11 mouse cellular contexts compared by ENCODE assay signal in the genomic region with DNA sequence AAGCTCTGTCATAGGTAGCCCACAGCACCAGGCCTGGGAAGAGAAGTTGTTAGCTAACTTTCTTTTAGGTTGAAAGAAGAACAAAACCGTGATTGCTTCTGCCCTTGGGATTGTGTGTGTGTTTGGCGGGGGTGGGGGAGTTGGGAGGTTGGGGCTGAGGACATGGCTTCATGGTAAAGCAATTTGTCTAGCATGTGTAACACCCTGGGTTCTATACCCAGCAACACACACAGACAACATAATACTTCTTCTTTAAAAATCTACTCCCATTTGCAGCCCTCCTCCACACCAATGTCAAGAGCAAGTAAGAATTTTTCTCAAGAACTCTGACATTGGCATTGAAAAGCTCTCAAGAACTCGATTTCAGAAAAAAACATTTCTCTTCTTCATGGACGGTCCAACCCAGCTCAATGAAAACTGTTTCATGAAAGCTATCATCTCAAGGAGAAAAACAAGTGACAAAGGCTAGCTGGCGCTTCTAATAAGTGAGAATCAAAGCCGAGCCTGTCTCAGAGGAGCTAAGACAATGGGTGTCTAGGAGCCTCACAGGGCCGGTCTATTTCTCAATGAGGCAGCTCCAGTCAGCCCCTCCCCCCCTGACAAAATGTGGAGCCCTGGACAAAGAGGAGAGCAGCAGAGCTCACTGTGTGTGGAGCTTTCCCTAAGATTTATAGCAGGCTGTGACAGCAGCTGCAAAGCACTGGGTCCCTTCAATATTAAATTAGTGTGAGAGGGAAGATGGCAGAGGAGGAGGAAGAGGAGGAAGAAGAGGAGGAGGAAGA. TPM values are rescaled to one million over a fixed set of nuclear protein-coding genes. Genes with fewer than 3 reads are reported as not detected.
DNase-seq lines count a peak whose midpoint lies in the region; ATAC-seq and TF ChIP-seq lines count a peak whose summit lies in the region.
"Had no signal": no experiment of that assay in that cellular context is flagged by ENCODE, and none has a peak within 500 bp of the region (broad histone marks: within the 10 kb centered on the region; RNA-seq: fewer than 3 reads in every experiment).

No protein-coding gene starts in this region.

- 31% methylated on average over 7 of the region's 7 CpGs for WGBS in lung, embryonic 16.5 days
- WGBS in lung, adult 2 months = 51% methylated on average over 7 of the region's 7 CpGs
- WGBS in hindbrain, embryonic 15.5 days = 19% methylated on average over 7 of the region's 7 CpGs
- WGBS in neural tube, embryonic 14.5 days = 14% methylated on average over 7 of the region's 7 CpGs

- H3K4me2 ChIP-seq in lung, embryonic 16.5 days (ENCODE audit: low read depth, low read length) = no peak overlapping the region
- no peak overlapping the region for H3K4me2 ChIP-seq in hindbrain, embryonic 15.5 days
- H3K4me2 ChIP-seq in neural tube, embryonic 14.5 days (ENCODE audit: low read depth, low read length) = no peak overlapping the region
- H3K4me2 ChIP-seq: embryonic facial prominence, embryonic 13.5 days; limb, embryonic 12.5 days had no signal

- DNase-seq in adrenal gland, postnatal 14 days = peak; percentile 63
- DNase-seq in adrenal gland, postnatal 4 days (ENCODE audit: low spot score in 2 of 2) = no peak
- DNase-seq in lung, adult 2 months = no peak
- DNase-seq in cerebellum, postnatal 36 days = no peak
- DNase-seq in spleen, postnatal 36 days (ENCODE audit: low spot score in 2 of 2) = no peak
- DNase-seq: thymus, postnatal 14 days had no signal

- H3K27ac ChIP-seq in lung, embryonic 16.5 days (ENCODE audit: low read length) = no peak overlapping the region
- H3K27ac ChIP-seq in hindbrain, embryonic 15.5 days (replicated peaks) = peak overlapping the region; percentile 41; the same call in 1 of the 2 replicates
- peak overlapping the region; percentile 81 for H3K27ac ChIP-seq in neural tube, embryonic 14.5 days (ENCODE audit: low read depth, low read length)
- H3K27ac ChIP-seq: embryonic facial prominence, embryonic 13.5 days; limb, embryonic 12.5 days had no signal

- TF ChIP-seq POLR2A in lung, adult 2 months (IDR thresholded peaks at IDR 0.05; ENCODE audit: borderline replicate concordance, extremely low read depth, low read depth, low read length) = no peak

- no peak for TF ChIP-seq CTCF in lung, adult 2 months (IDR thresholded peaks at IDR 0.05; ENCODE audit: insufficient read depth, low read length)

- no peak overlapping the region for H3K9ac ChIP-seq in lung, embryonic 16.5 days (ENCODE audit: low read length)
- H3K9ac ChIP-seq in hindbrain, embryonic 15.5 days = no peak overlapping the region
- H3K9ac ChIP-seq in neural tube, embryonic 14.5 days (replicated peaks; ENCODE audit: low read depth, low read length) = no peak overlapping the region; the same call in 1 of the 2 replicates
- H3K9ac ChIP-seq: embryonic facial prominence, embryonic 13.5 days; limb, embryonic 12.5 days had no signal

- H3K9me3 ChIP-seq in lung, embryonic 16.5 days (ENCODE audit: control insufficient read depth, low read length) = no peaks in the 10 kb centered on the region
- no peaks in the 10 kb centered on the region for H3K9me3 ChIP-seq in hindbrain, embryonic 15.5 days
- no peaks in the 10 kb centered on the region for H3K9me3 ChIP-seq in neural tube, embryonic 14.5 days (ENCODE audit: control insufficient read depth, low read length)
- H3K9me3 ChIP-seq: embryonic facial prominence, embryonic 13.5 days; limb, embryonic 12.5 days had no signal

- no peaks in the 10 kb centered on the region for H3K36me3 ChIP-seq in lung, embryonic 16.5 days (ENCODE audit: control insufficient read depth, insufficient read depth, low read length)
- H3K36me3 ChIP-seq in hindbrain, embryonic 15.5 days = no peaks in the 10 kb centered on the region
- H3K36me3 ChIP-seq in neural tube, embryonic 14.5 days (ENCODE audit: control insufficient read depth, insufficient read depth, low read length) = no peaks in the 10 kb centered on the region
- H3K36me3 ChIP-seq: embryonic facial prominence, embryonic 13.5 days; limb, embryonic 12.5 days had no signal

- H3K4me3 ChIP-seq in lung, embryonic 16.5 days (ENCODE audit: low read length) = no peak overlapping the region
- H3K4me3 ChIP-seq in lung, adult 2 months (replicated peaks; ENCODE audit: extremely low read depth, low read depth, low read length) = no peak overlapping the region
- H3K4me3 ChIP-seq in hindbrain, embryonic 15.5 days = no peak overlapping the region
- no peak overlapping the region for H3K4me3 ChIP-seq in neural tube, embryonic 14.5 days (ENCODE audit: low read depth, low read length)
- H3K4me3 ChIP-seq: embryonic facial prominence, embryonic 13.5 days; limb, embryonic 12.5 days had no signal

- H3K27me3 ChIP-seq in lung, embryonic 16.5 days (ENCODE audit: control insufficient read depth, insufficient read depth, low read depth, low read length) = no peaks in the 10 kb centered on the region
- H3K27me3 ChIP-seq in hindbrain, embryonic 15.5 days = no peaks in the 10 kb centered on the region
- H3K27me3 ChIP-seq in neural tube, embryonic 14.5 days (ENCODE audit: control insufficient read depth, insufficient read depth, low read length) = no peaks in the 10 kb centered on the region
- H3K27me3 ChIP-seq: embryonic facial prominence, embryonic 13.5 days; limb, embryonic 12.5 days had no signal

- peak; percentile 63 for ATAC-seq in lung, embryonic 16.5 days (ENCODE audit: low read depth)
- ATAC-seq in hindbrain, embryonic 15.5 days (ENCODE audit: low FRiP score, low read depth) = peak; percentile 80
- peak; percentile 91 for ATAC-seq in neural tube, embryonic 14.5 days (ENCODE audit: low read depth)

- H3K4me1 ChIP-seq in lung, embryonic 16.5 days (replicated peaks; ENCODE audit: control insufficient read depth, insufficient read depth, low read length) = peaks cover 12% of the 10 kb centered on the region
- peaks cover 5% of the 10 kb centered on the region; the same call in 1 of the 2 replicates for H3K4me1 ChIP-seq in lung, adult 2 months (ENCODE audit: control insufficient read depth, insufficient read depth, low read length)
- H3K4me1 ChIP-seq in hindbrain, embryonic 15.5 days (replicated peaks) = peaks cover 23% of the 10 kb centered on the region
- H3K4me1 ChIP-seq in neural tube, embryonic 14.5 days (ENCODE audit: control insufficient read depth, insufficient read depth, low read length) = peaks cover 19% of the 10 kb centered on the region
- H3K4me1 ChIP-seq: embryonic facial prominence, embryonic 13.5 days had no signal

RNA-seq across cellular contexts. Expression of a gene that starts 40.6 kb away (rescaled TPM):
- total RNA-seq in adrenal gland, postnatal 14 days (2021) = 21.0 and 21.9 TPM in 2 replicates
- total RNA-seq in adrenal gland, postnatal 4 days (2021) = 10 to 100 TPM; 34.4 to 41.6 TPM
- 17.9 TPM in 2 replicates for polyA plus RNA-seq in lung, embryonic 16.5 days (2015; fragmentation: Nextera tagmentation; extraction: Ambion mirVana)
- polyA plus RNA-seq in lung, adult 2 months (2012; rRNA removed) = 15.3 and 22.3 TPM in 2 replicates
- 22.1 and 22.7 TPM in 2 replicates for polyA plus RNA-seq in hindbrain, embryonic 15.5 days (2015; fragmentation: Nextera tagmentation; extraction: Ambion mirVana)
- 26.8 and 31.2 TPM in 2 replicates for polyA plus RNA-seq in neural tube, embryonic 14.5 days (2014; fragmentation: Nextera tagmentation; extraction: Ambion mirVana)
